Mouse (Mus musculus): ENCODE data around the gene Phf21a.

DNA sequence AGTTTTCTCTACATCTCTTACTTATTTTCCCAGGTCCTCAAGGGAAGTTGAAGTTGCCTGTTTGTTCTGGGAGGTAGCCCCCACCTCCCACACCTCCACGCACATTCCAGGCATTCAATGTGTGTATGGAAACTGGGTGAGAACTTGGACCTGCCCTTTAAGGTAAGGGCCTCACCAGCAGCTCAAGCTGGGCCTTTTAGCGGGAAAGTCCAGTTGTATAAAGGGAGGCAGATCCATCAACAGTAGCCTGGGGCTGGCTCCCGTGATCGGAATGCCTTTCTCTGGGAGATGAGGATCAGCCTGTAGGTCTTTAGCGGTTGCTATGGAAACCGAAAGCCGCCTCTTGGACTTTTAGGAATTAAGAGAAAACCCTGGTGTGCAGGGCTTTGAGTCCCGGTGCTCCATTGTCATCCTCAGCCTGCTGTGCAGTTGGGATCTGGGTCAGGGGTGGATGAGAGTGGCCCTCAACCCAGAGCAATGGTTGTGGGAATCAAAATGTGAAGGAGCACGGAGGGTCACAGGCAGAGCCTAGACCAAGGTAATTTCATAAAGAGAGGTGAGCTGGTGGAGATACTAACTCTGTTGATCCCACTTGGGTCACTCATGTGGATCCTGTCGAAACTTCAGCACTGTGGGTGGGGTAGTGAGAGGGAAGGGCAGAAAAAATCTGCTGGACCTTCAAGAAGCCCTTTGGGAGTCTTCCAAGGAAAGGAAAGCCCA lies 279.2 kb downstream of the Phf21a start:
- TF ChIP-seq POLR2A (IDR thresholded peaks at IDR 0.05; ENCODE audit: insufficient read depth, low read depth, low read length) (no peak), CTCF (IDR thresholded peaks at IDR 0.05; ENCODE audit: insufficient read depth, low read depth, low read length) (no peak)
